ENCODE assay signal across 8 mouse cellular contexts in the genomic region with DNA sequence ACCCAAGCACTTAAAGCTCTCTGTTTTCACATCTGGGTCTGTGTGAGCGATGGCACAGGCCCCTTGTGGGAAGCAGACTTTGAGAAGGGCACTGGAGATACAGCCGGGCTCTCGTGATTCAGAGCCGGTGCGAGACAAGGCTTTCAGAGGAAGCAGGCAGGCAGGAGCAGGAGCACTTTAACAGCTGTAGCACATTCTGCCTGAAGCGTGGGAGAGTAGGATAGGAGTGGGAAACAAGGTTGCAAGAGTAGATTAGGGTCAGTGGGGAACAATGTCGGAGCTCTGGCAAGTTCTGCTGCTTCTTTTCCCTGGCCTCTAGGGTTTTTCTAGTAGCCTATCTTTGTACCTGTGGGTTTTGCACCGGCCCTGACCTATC. TPM values are rescaled to one million over a fixed set of nuclear protein-coding genes. Genes with fewer than 3 reads are reported as not detected.
DNase-seq lines count a peak whose midpoint lies in the region; ATAC-seq lines count a peak whose summit lies in the region.

No protein-coding gene starts in this region.

- peaks cover 55% of the 10 kb centered on the region for H3K4me1 ChIP-seq in kidney, embryonic 15.5 days
- H3K4me1 ChIP-seq in embryonic facial prominence, embryonic 11.5 days (ENCODE audit: control insufficient read depth, insufficient read depth, low read length), result peaks cover 2% of the 10 kb centered on the region
- peaks cover 24% of the 10 kb centered on the region for H3K4me1 ChIP-seq in hindbrain, embryonic 12.5 days

- ATAC-seq in kidney, embryonic 15.5 days (replicated peaks; ENCODE audit: low FRiP score), result no peak
- ATAC-seq in embryonic facial prominence, embryonic 11.5 days (replicated peaks; ENCODE audit: insufficient number of reproducible peaks, low FRiP score, low TSS enrichment, low read depth), result no peak
- ATAC-seq in hindbrain, embryonic 12.5 days (ENCODE audit: low FRiP score), result no peak

- H3K27ac ChIP-seq in kidney, embryonic 15.5 days, result peak overlapping the region; percentile 75
- H3K27ac ChIP-seq in embryonic facial prominence, embryonic 11.5 days (replicated peaks; ENCODE audit: low read depth, low read length), result 0 out of 2 replicates have a peak overlapping the region, but pooled peaks have one; percentile 10
- H3K27ac ChIP-seq in hindbrain, embryonic 12.5 days, result peak overlapping the region; percentile 31; the same call in 1 of the 2 replicates

- H3K4me3 ChIP-seq in kidney, embryonic 15.5 days (replicated peaks), result peak overlapping the region; percentile 40
- H3K4me3 ChIP-seq in embryonic facial prominence, embryonic 11.5 days (ENCODE audit: low read depth, low read length), result no peak overlapping the region
- 0 out of 2 replicates have a peak overlapping the region, but pooled peaks have one; percentile 32 for H3K4me3 ChIP-seq in hindbrain, embryonic 12.5 days

- H3K36me3 ChIP-seq in kidney, embryonic 15.5 days, result no peaks in the 10 kb centered on the region
- no peaks in the 10 kb centered on the region for H3K36me3 ChIP-seq in embryonic facial prominence, embryonic 11.5 days (replicated peaks; ENCODE audit: control insufficient read depth, insufficient read depth, low read depth, low read length)
- no peaks in the 10 kb centered on the region for H3K36me3 ChIP-seq in hindbrain, embryonic 12.5 days

- DNase-seq in kidney, postnatal 14 days, result no peak
- no peak for DNase-seq in embryonic facial prominence, embryonic 11.5 days (ENCODE audit: low spot score)
- peak; percentile 22 for DNase-seq in mesoderm, embryonic 11.5 days (ENCODE audit: low read depth, low spot score)
- no peak for DNase-seq in spleen, postnatal 14 days (ENCODE audit: low spot score in 2 of 2)
- DNase-seq in spleen, postnatal 36 days (ENCODE audit: low spot score in 2 of 2), result no peak
- DNase-seq in adipocyte (ENCODE audit: low spot score), result no peak

- H3K9ac ChIP-seq in kidney, embryonic 15.5 days, result peak overlapping the region; percentile 33
- no peak overlapping the region for H3K9ac ChIP-seq in embryonic facial prominence, embryonic 11.5 days (replicated peaks; ENCODE audit: low read length)
- peak overlapping the region; percentile 49; the same call in 1 of the 2 replicates for H3K9ac ChIP-seq in hindbrain, embryonic 12.5 days

- no peaks in the 10 kb centered on the region for H3K9me3 ChIP-seq in kidney, embryonic 15.5 days (replicated peaks)
- H3K9me3 ChIP-seq in embryonic facial prominence, embryonic 11.5 days (replicated peaks; ENCODE audit: control insufficient read depth, low read length), result no peaks in the 10 kb centered on the region
- no peaks in the 10 kb centered on the region for H3K9me3 ChIP-seq in hindbrain, embryonic 12.5 days (replicated peaks)

- 11% methylated on average over 8 of the region's 8 CpGs for WGBS in kidney, embryonic 15.5 days
- 16% methylated on average over 8 of the region's 8 CpGs for WGBS in embryonic facial prominence, embryonic 11.5 days
- WGBS in hindbrain, embryonic 12.5 days, result 25% methylated on average over 8 of the region's 8 CpGs

- H3K27me3 ChIP-seq in kidney, embryonic 15.5 days, result no peaks in the 10 kb centered on the region
- H3K27me3 ChIP-seq in embryonic facial prominence, embryonic 11.5 days (ENCODE audit: control insufficient read depth, insufficient read depth, low read length), result no peaks in the 10 kb centered on the region
- peaks cover 9% of the 10 kb centered on the region; the same call in 1 of the 2 replicates for H3K27me3 ChIP-seq in hindbrain, embryonic 12.5 days

- H3K4me2 ChIP-seq in kidney, embryonic 15.5 days, result peak overlapping the region; percentile 67
- H3K4me2 ChIP-seq in embryonic facial prominence, embryonic 11.5 days (ENCODE audit: low read depth, low read length), result peak overlapping the region; percentile 49; the same call in 1 of the 2 replicates
- peak overlapping the region; percentile 57 for H3K4me2 ChIP-seq in hindbrain, embryonic 12.5 days (replicated peaks)

RNA-seq across cellular contexts. Expression of a gene that starts 5.3 kb away (rescaled TPM):
- polyA plus RNA-seq in kidney, embryonic 15.5 days (2015; fragmentation: Nextera tagmentation; extraction: Ambion mirVana), result 40.8 and 41.2 TPM in 2 replicates
- polyA plus RNA-seq in embryonic facial prominence, embryonic 11.5 days (2014; fragmentation: Nextera tagmentation; extraction: Ambion mirVana), result 62.6 and 69.4 TPM in 2 replicates
- polyA plus RNA-seq in hindbrain, embryonic 12.5 days (2016; fragmentation: Nextera tagmentation; extraction: Ambion mirVana), result 51.1 and 53.2 TPM in 2 replicates

RNA-seq across cellular contexts. Expression of a gene that starts 5.6 kb away (rescaled TPM):
- 13.7 and 14.7 TPM in 2 replicates for polyA plus RNA-seq in kidney, embryonic 15.5 days (2015; fragmentation: Nextera tagmentation; extraction: Ambion mirVana)
- polyA plus RNA-seq in embryonic facial prominence, embryonic 11.5 days (2014; fragmentation: Nextera tagmentation; extraction: Ambion mirVana), result 8.3 and 10.1 TPM in 2 replicates
- 9.6 and 10.3 TPM in 2 replicates for polyA plus RNA-seq in hindbrain, embryonic 12.5 days (2016; fragmentation: Nextera tagmentation; extraction: Ambion mirVana)

RNA-seq across cellular contexts. Expression of a gene that starts 35.0 kb away (rescaled TPM):
- polyA plus RNA-seq in kidney, embryonic 15.5 days (2015; fragmentation: Nextera tagmentation; extraction: Ambion mirVana), result 3.5 and 3.7 TPM in 2 replicates
- polyA plus RNA-seq in embryonic facial prominence, embryonic 11.5 days (2014; fragmentation: Nextera tagmentation; extraction: Ambion mirVana), result 6.3 and 7.4 TPM in 2 replicates
- polyA plus RNA-seq in hindbrain, embryonic 12.5 days (2016; fragmentation: Nextera tagmentation; extraction: Ambion mirVana), result 3.1 and 4.5 TPM in 2 replicates

Comparison
In these comparisons a context has a peak if more than half of its experiments do, and no peak if none do; other contexts are left out.
1. H3K27ac ChIP-seq: peak in every context shown above with its lines; median percentile 75 in kidney, embryonic 15.5 days; 31 in hindbrain, embryonic 12.5 days; 10 in embryonic facial prominence, embryonic 11.5 days.